Comparison of ENCODE assay signal across 21 mouse cellular contexts in genomic region chr1:166173621-166174020, GRCm38 (mm10). TPM values are rescaled to one million over a fixed set of nuclear protein-coding genes. Genes with fewer than 3 reads are reported as not detected.
DNase-seq lines count a peak whose midpoint lies in the region; ATAC-seq lines count a peak whose summit lies in the region.
"Had no signal": no experiment of that assay in that cellular context is flagged by ENCODE, and none has a peak within 500 bp of the region (broad histone marks: within the 10 kb centered on the region; RNA-seq: fewer than 3 reads in every experiment).

No protein-coding gene starts in this region.

- H3K4me1 ChIP-seq in limb, embryonic 12.5 days (replicated peaks), result peaks cover 10% of the 10 kb centered on the region; the same call in 1 of the 2 replicates
- H3K4me1 ChIP-seq: embryonic facial prominence, embryonic 10.5 days; embryonic facial prominence, embryonic 12.5 days; forebrain, embryonic 12.5 days; forebrain, embryonic 15.5 days had no signal

- H3K36me3 ChIP-seq in limb, embryonic 12.5 days, result no peaks in the 10 kb centered on the region
- H3K36me3 ChIP-seq: embryonic facial prominence, embryonic 10.5 days; embryonic facial prominence, embryonic 12.5 days; forebrain, embryonic 12.5 days; forebrain, embryonic 15.5 days had no signal

- H3K4me3 ChIP-seq in limb, embryonic 12.5 days (replicated peaks), result no peak overlapping the region
- H3K4me3 ChIP-seq: embryonic facial prominence, embryonic 10.5 days; embryonic facial prominence, embryonic 12.5 days; forebrain, embryonic 12.5 days; forebrain, embryonic 15.5 days had no signal

- 0 out of 2 replicates have a peak overlapping the region, but pooled peaks have one; percentile 19 for H3K27ac ChIP-seq in limb, embryonic 12.5 days
- H3K27ac ChIP-seq: embryonic facial prominence, embryonic 10.5 days; embryonic facial prominence, embryonic 12.5 days; forebrain, embryonic 12.5 days; forebrain, embryonic 15.5 days had no signal

- no peaks in the 10 kb centered on the region for H3K9me3 ChIP-seq in limb, embryonic 12.5 days
- H3K9me3 ChIP-seq: embryonic facial prominence, embryonic 10.5 days; embryonic facial prominence, embryonic 12.5 days; forebrain, embryonic 12.5 days; forebrain, embryonic 15.5 days had no signal

- H3K27me3 ChIP-seq in limb, embryonic 12.5 days, result no peaks in the 10 kb centered on the region
- H3K27me3 ChIP-seq: embryonic facial prominence, embryonic 12.5 days; forebrain, embryonic 12.5 days; forebrain, embryonic 15.5 days had no signal

- WGBS in limb, embryonic 12.5 days, result 48% methylated on average over 9 of the region's 9 CpGs

- ATAC-seq in limb, embryonic 12.5 days (ENCODE audit: insufficient number of reproducible peaks, insufficient read depth, low FRiP score, low TSS enrichment, low read depth), result no peak
- ATAC-seq: forebrain, embryonic 15.5 days; forebrain, postnatal 0 days had no signal

- peak; percentile 51 for DNase-seq in heart, adult 11 months
- DNase-seq in heart, adult 8-10 months (ENCODE audit: low spot score), result no peak
- DNase-seq in kidney, postnatal 10 days, result peak; percentile 0
- DNase-seq in kidney, adult 18-20 months, result no peak
- DNase-seq in urinary bladder, postnatal 4 days (ENCODE audit: low spot score in 2 of 2), result peak; percentile 9 to 52
- DNase-seq in urinary bladder, postnatal 14 days (ENCODE audit: low spot score), result no peak
- DNase-seq in right cerebral cortex, postnatal 36 days (ENCODE audit: low spot score in 2 of 2), result no peak
- DNase-seq: adrenal gland, adult 8-10 months; adrenal gland, postnatal 14 days; cerebellum, adult 11-12 months; cerebellum, adult 2 months; cerebellum, adult 9-10 months; cerebellum, postnatal 10 days; forebrain, postnatal 0 days had no signal

- no peak overlapping the region for H3K4me2 ChIP-seq in limb, embryonic 12.5 days
- H3K4me2 ChIP-seq: embryonic facial prominence, embryonic 12.5 days; forebrain, embryonic 12.5 days; forebrain, embryonic 15.5 days had no signal

- H3K9ac ChIP-seq in limb, embryonic 12.5 days (replicated peaks), result no peak overlapping the region
- H3K9ac ChIP-seq: embryonic facial prominence, embryonic 12.5 days; forebrain, embryonic 12.5 days; forebrain, embryonic 15.5 days; forebrain, postnatal 0 days had no signal

RNA-seq across cellular contexts. Expression of gene Gpa33, which starts 43.6 kb away (rescaled TPM):
- not detected for total RNA-seq in heart, adult 8-10 months (2022)
- polyA plus RNA-seq in limb, embryonic 12.5 days (2016; fragmentation: Nextera tagmentation; extraction: Ambion mirVana), result 0.33 and 0.46 TPM in 2 replicates
- total RNA-seq: adrenal gland, postnatal 14 days; MEL had no signal
- polyA plus RNA-seq: cerebellum, adult 2 months; cortical plate, adult 2 months; forebrain, embryonic 12.5 days; forebrain, embryonic 15.5 days had no signal

RNA-seq across cellular contexts. Expression of gene Dusp27, which starts 45.9 kb away (rescaled TPM):
- 10 to 100 TPM; 36.3 to 55.0 (median 43.5) TPM for total RNA-seq in heart, adult 8-10 months (2022)
- 4.7 and 5.4 TPM in 2 replicates for polyA plus RNA-seq in limb, embryonic 12.5 days (2016; fragmentation: Nextera tagmentation; extraction: Ambion mirVana)
- total RNA-seq: MEL had no signal

Comparison
In these comparisons a context has a peak if more than half of its experiments do, and no peak if none do; other contexts are left out.
1. DNase-seq: peak in heart, adult 11 months (single experiment), kidney, postnatal 10 days (single experiment) and urinary bladder, postnatal 4 days (2 of 2); none in heart, adult 8-10 months (single experiment), kidney, adult 18-20 months (single experiment), urinary bladder, postnatal 14 days (single experiment) and right cerebral cortex, postnatal 36 days (0 of 2).